Mouse (Mus musculus) hindbrain, postnatal 0 days (tissue): ENCODE data around the gene Cilp2. TPM values are rescaled to one million over a fixed set of nuclear protein-coding genes. Genes with fewer than 3 reads are reported as not detected.

Experiments
- ATAC-seq: fragments of 200-750 bp; cut with Nextera tagmentation; 2 replicates; pipeline ENCODE4 v1.8.0; 2017; ENCODE audit warnings: mild to moderate bottlenecking, moderate TSS enrichment, moderate library complexity
- DNase-seq: peaks from one replicate; pipeline ENCODE4 v3.0.0-alpha.2; 2015; ENCODE audit warnings: low spot score
- H3K27ac ChIP-seq: fragments of 300-500 bp; sonication (generic); 2 replicates; pipeline ENCODE4 v1.5.1; 2014; ENCODE audit warnings: mild to moderate bottlenecking
- H3K27me3 ChIP-seq: fragments of 300-500 bp; sonication (generic); 2 replicates; pipeline ENCODE4 v1.6.1; 2014; ENCODE audit warnings: low read length, mixed read lengths; ENCODE audit not compliant: insufficient read depth
- H3K36me3 ChIP-seq: fragments of 300-500 bp; sonication (generic); 2 replicates; pipeline ENCODE4 v1.6.1; 2014; ENCODE audit warnings: low read length, mixed read lengths; ENCODE audit not compliant: insufficient read depth
- H3K4me1 ChIP-seq: fragments of 300-500 bp; sonication (generic); 2 replicates; pipeline ENCODE4 v1.6.1; 2014; ENCODE audit warnings: antibody characterized with exemption, low read length, mixed read lengths; ENCODE audit not compliant: insufficient read depth
- H3K4me2 ChIP-seq: fragments of 300-500 bp; sonication (generic); 2 replicates; pipeline ENCODE4 v1.6.1; 2014; ENCODE audit warnings: low read depth, mild to moderate bottlenecking, low read length, moderate library complexity, mixed read lengths
- H3K4me3 ChIP-seq: fragments of 300-500 bp; sonication (generic); 2 replicates; pipeline ENCODE4 v1.5.1; 2014; ENCODE audit warnings: low read length
- H3K9ac ChIP-seq: fragments of 300-500 bp; sonication (generic); replicated peaks from 2 replicates; pipeline ENCODE4 v1.6.1; 2014; ENCODE audit warnings: mild to moderate bottlenecking, low read length, moderate library complexity, mixed read lengths
- H3K9me3 ChIP-seq: fragments of 300-500 bp; sonication (generic); 2 replicates; pipeline ENCODE4 v1.6.1; 2016; ENCODE audit warnings: low read length, mixed read lengths
- CTCF ChIP-seq: IDR thresholded peaks from 2 replicates; pipeline ENCODE4 v1.5.1; 2016; ENCODE audit warnings: antibody characterized with exemption, control low read depth, low read depth
- WGBS: fragments of 180-500 bp; shearing (Covaris S2); extraction: QIAGEN DNeasy Blood & Tissue Kit; methylation state at CpG from one replicate; pipeline ENCODE4 v1.1.7; 2014; 5-methylcytosine and 5-hydroxymethylcytosine counted together
- polyA plus RNA-seq: library from polyadenylated mRNA; unstranded; fragments of >200 nt; fragmentation: Nextera tagmentation; extraction: Ambion mirVana; gene quantifications from 2 replicates; pipeline ENCODE4 v1.2.1, GENCODE M21; 2015
- total RNA-seq: library from RNA; depleted of rRNA; stranded (reverse); fragments of >200 nt; gene quantifications from 2 replicates; pipeline ENCODE4 v1.2.3, GENCODE M21; 2014

Cilp2 gene
- total and polyA plus RNA-seq, 2 experiments from 2014 or later = 7.2 to 14.3 TPM

- no peaks in the 10 kb centered on the region for H3K4me1 ChIP-seq
- no peak for ATAC-seq
Measured at GRCm38 (mm10) chr8:69894836-69895332, 7.4 kb upstream of the Cilp2 start.

DNA sequence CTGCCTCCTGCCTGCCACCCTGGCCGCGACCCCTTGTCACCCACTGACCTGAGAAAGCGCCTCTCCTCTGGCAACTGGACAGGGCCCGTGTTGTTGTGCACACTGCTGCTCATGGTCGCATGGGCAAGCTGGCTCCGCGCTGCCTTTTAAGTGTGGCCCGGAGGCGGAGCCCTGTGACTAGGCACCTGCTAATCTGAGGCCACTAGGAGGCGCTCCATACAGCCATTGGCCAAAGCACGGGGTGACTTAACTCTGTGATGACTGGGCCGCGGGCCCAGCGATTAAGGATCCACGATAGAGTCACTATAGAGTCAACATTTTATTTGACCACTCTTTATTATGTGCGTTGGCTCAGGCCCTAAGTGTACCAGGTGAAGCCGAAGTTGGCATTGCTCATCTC is 6.4 kb upstream of the Cilp2 start:
- Histone ChIP-seq H3K36me3 (peaks cover 5% of the 10 kb centered on the region; the same call in 1 of the 2 replicates), H3K4me1 (peaks cover 3% of the 10 kb centered on the region; the same call in 1 of the 2 replicates), H3K27me3 (peaks cover 17% of the 10 kb centered on the region), H3K27ac (no peak overlapping the region), H3K4me3 (no peak overlapping the region), H3K9me3 (no peaks in the 10 kb centered on the region), H3K9ac (no peak overlapping the region), H3K4me2 (no peak overlapping the region)
- ATAC-seq (peak; percentile 59; the same call in 1 of the 2 replicates), DNase-seq (peak; percentile 84)
- WGBS = 31% methylated on average over 17 of the region's 17 CpGs
- peak; percentile 74 for TF ChIP-seq CTCF

More at GRCm38 (mm10) chr8:69894836-69895332, 7.4 kb upstream of the Cilp2 start:
- no peak overlapping the region for H3K4me2 ChIP-seq
- DNase-seq = no peak
- 0 out of 2 replicates have a peak, but pooled peaks cover 8% of the 10 kb centered on the region for H3K27me3 ChIP-seq
- peaks cover 5% of the 10 kb centered on the region; the same call in 1 of the 2 replicates for H3K36me3 ChIP-seq
- TF ChIP-seq CTCF = no peak
- 46% methylated on average over 6 of the region's 6 CpGs for WGBS
- H3K9me3 ChIP-seq = no peaks in the 10 kb centered on the region
- H3K27ac ChIP-seq = no peak overlapping the region
- H3K9ac ChIP-seq = no peak overlapping the region
- H3K4me3 ChIP-seq = no peak overlapping the region

DNA sequence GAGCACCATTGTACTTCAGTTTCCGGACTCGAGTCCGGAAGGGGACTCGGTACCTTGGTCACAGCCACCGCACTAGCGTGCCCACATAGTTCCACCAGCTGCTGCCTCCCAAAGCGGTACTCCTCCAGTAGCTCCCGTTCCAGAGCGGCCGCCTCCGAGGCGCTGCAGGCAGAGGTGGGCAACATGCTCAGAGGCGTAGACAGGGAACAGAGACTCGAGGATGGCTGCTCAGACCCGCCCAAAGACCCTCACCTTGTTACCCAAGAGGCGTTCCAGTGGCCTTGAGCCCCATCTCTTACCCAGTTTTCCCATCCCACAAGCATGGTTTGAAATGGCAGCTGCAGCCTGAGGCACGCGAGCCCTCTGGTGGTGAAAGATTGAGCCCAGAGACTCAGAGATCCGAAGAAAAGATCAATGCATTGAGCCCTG is 3.3 kb upstream of the Cilp2 start:
- DNase-seq (peak; percentile 77), ATAC-seq (no peak)
- peaks cover 41% of the 10 kb centered on the region for H3K27me3 ChIP-seq
- H3K36me3 ChIP-seq = peaks cover 5% of the 10 kb centered on the region; the same call in 1 of the 2 replicates
- TF ChIP-seq CTCF = peak; percentile 88
- no peak overlapping the region for H3K27ac ChIP-seq
- 29% methylated on average over 19 of the region's 19 CpGs for WGBS
- no peak overlapping the region for H3K9ac ChIP-seq
- H3K4me3 ChIP-seq = no peak overlapping the region
- no peaks in the 10 kb centered on the region for H3K9me3 ChIP-seq
- peaks cover 18% of the 10 kb centered on the region for H3K4me1 ChIP-seq
- H3K4me2 ChIP-seq = no peak overlapping the region

DNA sequence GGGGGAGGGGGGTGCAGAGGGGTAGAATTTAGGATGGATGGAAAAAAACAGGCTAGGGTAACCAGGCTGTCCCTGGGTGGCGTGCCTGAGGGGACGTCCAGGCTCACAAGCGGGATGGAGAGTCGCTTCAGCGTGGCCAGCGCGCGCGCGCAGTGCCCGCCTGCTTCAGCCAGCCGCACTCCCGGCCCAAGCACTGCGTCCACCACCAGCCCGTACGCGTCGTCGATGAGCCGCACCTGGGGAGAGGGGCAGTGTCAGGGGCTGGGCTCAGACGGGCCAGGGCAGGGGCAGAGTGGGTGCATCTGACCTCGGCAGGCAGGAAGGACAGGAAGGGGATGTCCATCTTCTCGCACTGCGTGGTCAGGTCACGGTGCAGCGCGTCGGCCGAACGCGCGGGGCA is 1.4 kb upstream of the Cilp2 start:
- no peak for TF ChIP-seq CTCF
- peaks cover 1% of the 10 kb centered on the region; the same call in 1 of the 2 replicates for H3K36me3 ChIP-seq
- H3K9me3 ChIP-seq = no peaks in the 10 kb centered on the region
- 3% methylated on average over 32 of the region's 32 CpGs for WGBS
- H3K4me3 ChIP-seq = peak overlapping the region; percentile 28
- peaks cover 18% of the 10 kb centered on the region for H3K4me1 ChIP-seq
- no peak overlapping the region for H3K9ac ChIP-seq
- H3K27ac ChIP-seq = no peak overlapping the region
- ATAC-seq = no peak
- peaks cover 59% of the 10 kb centered on the region for H3K27me3 ChIP-seq
- no peak for DNase-seq
- peak overlapping the region; percentile 50 for H3K4me2 ChIP-seq

DNA sequence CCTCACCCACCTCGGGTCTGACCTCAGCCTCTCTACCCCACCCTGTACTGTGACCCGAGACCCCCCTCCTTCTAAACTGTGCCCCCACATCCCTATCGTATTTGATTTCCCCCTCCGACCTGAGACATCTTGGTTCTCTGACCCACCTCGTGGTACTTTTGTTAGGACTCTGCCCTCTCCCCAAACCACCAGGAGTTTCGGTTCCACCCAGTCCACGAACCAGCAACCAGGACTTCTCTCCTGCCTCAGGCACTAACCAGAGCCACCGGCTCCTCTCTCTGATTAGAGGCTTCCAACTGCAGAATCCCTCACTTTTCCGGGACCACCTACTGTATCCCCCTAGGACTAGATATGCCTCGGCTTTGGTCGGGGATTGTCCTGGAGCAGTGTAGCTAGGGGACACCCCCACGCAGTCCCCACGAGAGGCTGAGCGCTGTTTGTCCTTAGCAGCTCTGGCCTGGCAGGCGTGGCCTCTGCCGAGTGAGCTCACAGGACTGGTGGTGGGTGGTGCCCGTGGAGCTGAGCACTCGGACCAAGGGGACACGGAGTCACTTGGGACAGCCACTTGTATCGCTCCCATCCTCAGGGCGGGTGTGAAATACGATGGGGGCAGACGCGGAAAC is 868 bp upstream of the Cilp2 start:
- Histone ChIP-seq H3K27ac (no peak overlapping the region), H3K9me3 (no peaks in the 10 kb centered on the region), H3K4me2 (peak overlapping the region; percentile 50), H3K4me3 (peak overlapping the region; percentile 28), H3K9ac (no peak overlapping the region), H3K36me3 (no peaks in the 10 kb centered on the region), H3K27me3 (peaks cover 64% of the 10 kb centered on the region), H3K4me1 (peaks cover 18% of the 10 kb centered on the region)
- TF ChIP-seq CTCF = no peak
- DNase-seq (no peak), ATAC-seq (no peak)
- whole genome bisulfite sequencing = 7% methylated on average over 24 of the region's 24 CpGs

- DNase-seq = no peak
- no peak for TF ChIP-seq CTCF
Measured at GRCm38 (mm10) chr8:69884141-69884540, 3.3 kb downstream of the Cilp2 start.

More at GRCm38 (mm10) chr8:69884141-69884540, 3.3 kb downstream of the Cilp2 start:
- Histone ChIP-seq H3K4me3 (no peak overlapping the region), H3K9me3 (no peaks in the 10 kb centered on the region), H3K9ac (no peak overlapping the region), H3K27ac (no peak overlapping the region), H3K4me1 (peaks cover 16% of the 10 kb centered on the region), H3K36me3 (no peaks in the 10 kb centered on the region), H3K27me3 (peaks cover 82% of the 10 kb centered on the region), H3K4me2 (no peak overlapping the region)
- ATAC-seq = no peak
- WGBS = 66% methylated on average over 13 of the region's 13 CpGs
